Mouse (Mus musculus) spleen, adult 2 months (tissue): ENCODE data around the gene Exoc3l. TPM values are rescaled to one million over a fixed set of nuclear protein-coding genes. Genes with fewer than 3 reads are reported as not detected.

Experiments
- DNase-seq, 2 experiments: peaks; one replicate each; pipeline versions ENCODE4 v3.0.0 to v3.0.0-alpha.2; 2012 to 2021; ENCODE audit warnings: low spot score in 2 of 2, low read depth in 1 of 2
- H3K27ac ChIP-seq: fragments of 200-500 bp; 2 replicates; pipeline ENCODE4 v1.5.1; 2012; ENCODE audit warnings: low read length, inconsistent platforms; ENCODE audit not compliant: insufficient read depth
- H3K27me3 ChIP-seq: fragments of 200-500 bp; 2 replicates; pipeline ENCODE4 v1.6.1; 2012; ENCODE audit warnings: mild to moderate bottlenecking, moderate library complexity, low read length, inconsistent platforms; ENCODE audit not compliant: control insufficient read depth, insufficient read depth
- H3K36me3 ChIP-seq: fragments of 200-500 bp; 2 replicates; pipeline ENCODE4 v1.6.1; 2012; ENCODE audit warnings: mild to moderate bottlenecking, low read length, inconsistent platforms; ENCODE audit not compliant: control insufficient read depth, insufficient read depth
- H3K4me1 ChIP-seq: fragments of 200-500 bp; 2 replicates; pipeline ENCODE4 v1.6.1; 2011; ENCODE audit warnings: inconsistent platforms; ENCODE audit not compliant: control insufficient read depth, insufficient read depth, insufficient read length
- H3K4me3 ChIP-seq: fragments of 200-500 bp; 2 replicates; pipeline ENCODE4 v1.5.1; 2011; ENCODE audit warnings: mild to moderate bottlenecking, inconsistent platforms; ENCODE audit not compliant: insufficient read depth, insufficient read length; ENCODE audit errors: extremely low read depth
- CTCF ChIP-seq: fragments of 200-500 bp; IDR thresholded peaks from 2 replicates; pipeline ENCODE4 v1.5.1; 2011; ENCODE audit warnings: mild to moderate bottlenecking, inconsistent platforms; ENCODE audit not compliant: insufficient read depth, insufficient read length, insufficient replicate concordance; ENCODE audit errors: extremely low read depth
- POLR2A ChIP-seq: fragments of 200-500 bp; IDR thresholded peaks from 2 replicates; pipeline ENCODE4 v1.6.1; 2011; ENCODE audit warnings: low read depth, low read length, inconsistent platforms
- WGBS: fragments of 180-500 bp; shearing (Covaris S2); methylation state at CpG from one replicate; pipeline ENCODE4 v1.1.7; 2018; 5-methylcytosine and 5-hydroxymethylcytosine counted together
- polyA plus RNA-seq: library from polyadenylated mRNA; depleted of rRNA; stranded (reverse); fragments of >200 nt; gene quantifications from 2 replicates; pipeline ENCODE4 v1.2.3, GENCODE M21; 2012

The Exoc3l gene
- polyA plus RNA-seq, 1 experiment = 23.4 TPM

DNA sequence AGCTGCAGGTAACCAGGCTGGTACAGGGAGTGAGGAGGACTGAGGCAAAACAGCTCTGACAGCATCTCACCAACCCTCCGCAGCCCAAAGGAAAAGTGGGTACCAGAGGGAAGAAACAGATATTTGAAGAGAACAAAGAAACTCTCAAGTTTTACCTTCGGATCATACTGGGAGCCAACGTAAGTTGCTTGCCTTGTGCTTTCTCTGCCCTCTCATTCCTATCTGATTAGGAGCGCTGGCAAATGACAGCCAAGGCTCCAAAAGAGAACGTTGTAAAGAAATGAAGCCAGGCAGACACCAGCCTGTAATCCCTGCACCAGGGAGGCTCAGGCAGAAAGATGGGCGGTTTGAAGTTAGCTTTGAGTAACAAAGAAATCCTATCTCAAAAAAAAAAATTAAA, 31.1 kb upstream of the Exoc3l start:
- no peaks in the 10 kb centered on the region for H3K27me3 ChIP-seq
- 39% methylated on average over 6 of the region's 6 CpGs for WGBS
- TF ChIP-seq CTCF (no peak), POLR2A (no peak)
- peaks cover 31% of the 10 kb centered on the region for H3K36me3 ChIP-seq
- H3K4me3 ChIP-seq = peak overlapping the region; percentile 74
- no peak for DNase-seq
- H3K27ac ChIP-seq = peak overlapping the region; percentile 5; the same call in 1 of the 2 replicates
- H3K4me1 ChIP-seq = peaks cover 9% of the 10 kb centered on the region; the same call in 1 of the 2 replicates

DNA sequence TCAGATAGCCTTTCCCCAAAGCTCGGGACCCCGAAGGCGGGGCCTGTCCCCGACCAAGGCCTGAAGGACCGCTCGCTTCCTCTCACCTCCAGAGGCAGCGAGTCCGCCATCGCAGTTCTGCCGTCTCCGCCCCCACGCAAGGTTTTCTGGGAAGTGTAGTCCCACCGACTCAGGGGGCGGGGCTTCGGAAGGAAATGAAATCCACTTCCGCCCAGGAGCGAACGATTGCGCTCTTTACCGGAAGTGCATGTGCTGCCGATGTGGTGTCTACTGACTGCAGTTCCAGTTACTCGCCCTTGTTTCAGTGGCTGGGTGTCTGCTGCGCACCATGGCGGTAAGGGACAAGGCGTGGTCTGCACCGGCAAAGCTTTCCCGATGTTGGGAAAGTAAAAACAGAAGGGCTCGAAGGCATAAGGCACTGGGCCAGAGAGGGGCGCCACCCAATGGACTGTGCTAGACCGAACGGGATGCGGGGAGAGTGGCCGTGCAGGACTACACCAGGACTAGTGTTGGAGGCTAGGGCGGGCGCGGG, 30.3 kb upstream of the Exoc3l start, which contains the start of the genes Lrrc29 and Tmem208:
TSS of gene Lrrc29 (minus strand) at position 138 of the 532 bp plus-strand sequence.
TSS of gene Tmem208 (plus strand) at position 214 of the 532 bp plus-strand sequence.
- DNase-seq = peak; percentile 92 to 96
- H3K27ac ChIP-seq = peak within 1 kb of the TSS; percentile 75
- H3K4me1 ChIP-seq = peaks cover 9% of the 10 kb centered on the region; the same call in 1 of the 2 replicates
- H3K27me3 ChIP-seq = no peaks in the 10 kb centered on the region
- peaks cover 26% of the 10 kb centered on the region for H3K36me3 ChIP-seq
- WGBS = under 1% methylated on average over 36 of the region's 36 CpGs
- H3K4me3 ChIP-seq = peak within 1 kb of the TSS; percentile 74
- TF ChIP-seq CTCF (no peak), POLR2A (peak; percentile 69)

GRCm38 (mm10) chr8:105325641-105326093, 29.8 kb upstream of the Exoc3l start:
- H3K27ac ChIP-seq = peak overlapping the region; percentile 42
- H3K36me3 ChIP-seq = peaks cover 22% of the 10 kb centered on the region
- TF ChIP-seq CTCF (no peak), POLR2A (no peak)

DNA sequence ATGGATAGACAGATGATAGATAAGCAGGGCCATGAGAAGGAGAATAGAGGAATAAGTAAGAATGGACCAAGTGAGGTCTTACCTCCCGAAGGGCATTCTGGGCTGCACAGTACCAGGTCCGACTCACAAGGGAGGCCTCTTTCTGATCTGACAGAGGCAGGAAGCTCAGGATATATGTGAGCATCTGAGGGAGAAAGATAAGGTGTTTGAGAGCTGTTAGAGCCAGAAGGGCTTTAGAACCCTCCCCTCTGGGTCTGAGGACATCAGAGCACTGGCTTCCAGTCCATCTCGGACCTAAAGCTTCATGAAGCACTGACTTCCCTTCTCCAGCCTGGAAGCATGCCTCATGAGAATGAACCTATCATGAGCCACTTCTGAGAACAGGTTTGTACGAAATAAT, 27.3 kb upstream of the Exoc3l start:
- Histone ChIP-seq H3K4me1 (peaks cover 9% of the 10 kb centered on the region; the same call in 1 of the 2 replicates), H3K27ac (no peak overlapping the region), H3K27me3 (no peaks in the 10 kb centered on the region), H3K36me3 (peaks cover 2% of the 10 kb centered on the region), H3K4me3 (no peak overlapping the region)
- whole genome bisulfite sequencing = 83% methylated on average over 4 of the region's 4 CpGs
- no peak for DNase-seq
- TF ChIP-seq POLR2A (no peak), CTCF (no peak)

More at GRCm38 (mm10) chr8:105325641-105326093, 29.8 kb upstream of the Exoc3l start:
- Histone ChIP-seq H3K4me1 (peaks cover 9% of the 10 kb centered on the region; the same call in 1 of the 2 replicates), H3K27me3 (no peaks in the 10 kb centered on the region), H3K4me3 (peak overlapping the region; percentile 66)
- WGBS = under 1% methylated on average over 12 of the region's 12 CpGs
- no peak for DNase-seq

DNA sequence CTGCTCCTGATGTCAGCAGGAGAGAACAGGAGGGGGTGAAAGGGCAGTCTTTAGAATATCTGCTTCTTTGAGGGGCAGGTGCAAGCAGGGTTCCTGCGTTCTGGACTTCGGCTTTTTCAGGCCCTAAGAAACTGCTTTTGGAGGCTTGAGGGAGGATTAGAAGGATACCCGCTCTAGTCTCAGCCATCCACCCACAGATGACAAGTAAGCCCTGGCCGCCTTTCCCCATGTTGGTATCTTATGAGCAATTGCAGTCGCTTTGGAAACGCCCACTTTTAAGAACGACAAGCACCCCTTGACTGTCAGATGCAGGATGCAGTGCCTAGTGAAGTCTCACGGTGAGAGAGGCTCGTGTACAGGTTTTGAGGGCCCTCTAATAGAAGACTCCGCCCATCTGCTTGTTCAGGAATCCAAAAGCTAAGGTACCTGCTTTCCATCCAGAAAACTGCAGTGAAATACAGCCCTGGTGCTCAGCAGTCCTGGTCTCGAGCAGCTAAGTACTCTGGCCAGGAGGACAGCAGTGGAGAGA, 22.8 kb upstream of the Exoc3l start:
- DNase-seq = no peak
- H3K4me1 ChIP-seq = no peaks in the 10 kb centered on the region
- TF ChIP-seq CTCF (no peak), POLR2A (no peak)
- H3K27ac ChIP-seq = no peak overlapping the region
- H3K27me3 ChIP-seq = no peaks in the 10 kb centered on the region
- 93% methylated on average over 11 of the region's 11 CpGs for WGBS
- no peak overlapping the region for H3K4me3 ChIP-seq
- H3K36me3 ChIP-seq = peaks cover 11% of the 10 kb centered on the region

- Histone ChIP-seq H3K27me3 (no peaks in the 10 kb centered on the region), H3K36me3 (peaks cover 15% of the 10 kb centered on the region), H3K4me1 (no peaks in the 10 kb centered on the region), H3K4me3 (no peak overlapping the region), H3K27ac (no peak overlapping the region)
- 91% methylated on average over 4 of the region's 4 CpGs for WGBS
- DNase-seq = no peak
- no peak for TF ChIP-seq POLR2A
- TF ChIP-seq CTCF = no peak
These were observed 22.0 kb upstream of the Exoc3l start for GRCm38 (mm10) chr8:105317941-105318340.

GRCm38 (mm10) chr8:105315073-105315769, 19.3 kb upstream of the Exoc3l start:
- H3K36me3 ChIP-seq = peaks cover 19% of the 10 kb centered on the region
- H3K4me3 ChIP-seq = no peak overlapping the region
- H3K27ac ChIP-seq = no peak overlapping the region
- 94% methylated on average over 18 of the region's 18 CpGs for WGBS
- no peak for DNase-seq
- H3K27me3 ChIP-seq = no peaks in the 10 kb centered on the region
- TF ChIP-seq POLR2A (no peak), CTCF (no peak)
- H3K4me1 ChIP-seq = no peaks in the 10 kb centered on the region
